Mouse (Mus musculus) ovary, adult 10 weeks (tissue): ENCODE data around the gene Rps4x. TPM values are rescaled to one million over a fixed set of nuclear protein-coding genes. Genes with fewer than 3 reads are reported as not detected.

ENCODE experiments used
- polyA plus RNA-seq: library from polyadenylated mRNA; stranded (reverse); fragments of 350-450 nt; fragmentation: Illumina TruSeq; extraction: RNeasy Lipid Tissue Mini Kit (QIAGEN cat#74804); gene quantifications from one replicate; pipeline ENCODE4 v1.2.3, GENCODE M21; 2014

Rps4x gene
- 2,278 TPM for polyA plus RNA-seq

GRCm38 (mm10) chrX:102188712-102189497, at the start of gene Rps4x:
Rps4x (minus strand) TSS chrX:102189394.

DNA sequence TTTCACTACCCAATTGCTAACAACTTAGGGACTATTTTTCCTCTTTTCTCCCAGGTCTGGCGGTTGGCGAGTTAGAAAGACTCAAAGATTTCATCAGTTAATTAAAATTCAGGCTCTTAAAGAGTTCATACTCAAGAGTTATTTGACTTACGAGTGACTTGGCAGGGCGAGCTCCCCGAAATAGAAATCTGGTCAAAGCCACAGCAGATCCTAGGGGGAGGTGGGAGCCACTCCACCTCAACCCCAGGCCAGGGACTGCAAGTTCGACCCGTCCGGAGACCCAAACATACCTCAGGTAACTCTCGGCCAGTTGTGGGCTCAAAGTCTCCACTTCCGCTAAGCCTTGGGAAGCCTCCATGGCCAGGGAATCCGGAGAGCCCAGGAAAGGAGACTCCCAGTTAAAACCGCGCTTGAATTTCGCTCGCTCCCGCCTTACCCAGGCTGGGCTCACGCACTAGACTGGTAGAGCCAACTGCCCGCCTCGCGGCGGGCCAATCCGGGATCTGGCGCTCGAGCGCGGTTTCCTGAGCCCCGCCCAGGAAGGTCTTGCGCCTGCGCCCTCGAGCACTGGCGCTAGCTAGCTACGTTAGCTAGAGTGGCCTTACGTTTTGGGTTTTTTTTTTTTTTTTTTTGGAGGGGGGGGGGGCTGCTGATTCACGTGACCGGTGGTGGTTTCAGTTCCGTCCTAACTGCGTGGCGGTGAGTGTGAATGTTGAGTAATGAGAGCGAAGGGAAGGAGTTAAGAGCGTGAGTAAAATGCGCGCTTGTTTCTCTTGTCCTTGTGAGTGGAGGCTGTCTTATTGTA, 32.4 kb downstream of the Rps4x start, which contains the start of gene Ercc6l:
Gene Ercc6l (minus strand): TSS at position 474 of the 805 bp plus-strand sequence.

Other genes with a start within 250 kb of the Rps4x start
- gene Rtl5, start 118.1 kb downstream of the Rps4x start, polyA plus RNA-seq, result 1.1 TPM
- gene Pin4, start 69.9 kb downstream of the Rps4x start, polyA plus RNA-seq, result 117 TPM
- 10.8 TPM for gene Ercc6l, start 32.3 kb downstream of the Rps4x start, polyA plus RNA-seq
- not detected for gene Cited1, start 62.8 kb upstream of the Rps4x start, polyA plus RNA-seq